Mouse (Mus musculus) bone marrow, adult 2 months (tissue): Measurements from ENCODE around the gene Znhit6.

Experiments used
- CTCF ChIP-seq: fragments of 200-500 bp; IDR thresholded peaks from 2 replicates; pipeline ENCODE4 v1.5.1; 2011; ENCODE audit warnings: low read length, control low read depth; ENCODE audit not compliant: control insufficient read depth, insufficient read depth
- POLR2A ChIP-seq: fragments of 200-500 bp; IDR thresholded peaks from 2 replicates; pipeline ENCODE4 v1.6.1; 2011; ENCODE audit warnings: low read depth, mild to moderate bottlenecking, control low read depth, low read length, borderline replicate concordance; ENCODE audit not compliant: control insufficient read depth

- TF ChIP-seq POLR2A, result no peak
- no peak for TF ChIP-seq CTCF
Observed at GRCm38 (mm10) chr3:145619621-145620365, 43.8 kb downstream of the Znhit6 start.
